Mouse (Mus musculus): ENCODE measurements around the gene Timm8a2. TPM values are rescaled to one million over a fixed set of nuclear protein-coding genes. Genes with fewer than 3 reads are reported as not detected.
A peak's percentile ranks its signal among the peaks of the same experiment; 100 is the strongest.
"Not testable (repeated sequence)": the region's sequence is repeated elsewhere in the genome, so short reads cannot be mapped to it uniquely, and the experiment has no call there.

Timm8a2 gene
- polyA plus RNA-seq, 1 experiment from 2014 or later, result not detected

- Histone ChIP-seq H3K4me2 (no peak overlapping the region), H3K9me3 (no peaks in the 10 kb centered on the region), H3K27ac (replicated peaks) (no peak overlapping the region), H3K4me1 (peaks cover 5% of the 10 kb centered on the region; the same call in 1 of the 2 replicates), H3K9ac (no peak overlapping the region), H3K36me3 (no peaks in the 10 kb centered on the region), H3K4me3 (no peak overlapping the region), H3K27me3 (replicated peaks) (peaks cover 75% of the 10 kb centered on the region)
- WGBS, result 82% methylated on average over 6 of the region's 6 CpGs
- no peak for ATAC-seq (ENCODE audit: extremely low read depth, insufficient number of reproducible peaks, low FRiP score, low TSS enrichment)
These were observed 26.9 kb downstream of the Timm8a2 start for GRCm38 (mm10) chr14:122061376-122061775.

- H3K27me3 ChIP-seq (replicated peaks), result peaks cover 75% of the 10 kb centered on the region
- H3K4me1 ChIP-seq, result peaks cover 5% of the 10 kb centered on the region; the same call in 1 of the 2 replicates
- no peak overlapping the region for H3K27ac ChIP-seq (replicated peaks)
- H3K36me3 ChIP-seq, result no peaks in the 10 kb centered on the region
- H3K9ac ChIP-seq, result no peak overlapping the region
- no peak overlapping the region for H3K4me2 ChIP-seq
- no peak for ATAC-seq (ENCODE audit: extremely low read depth, insufficient number of reproducible peaks, low FRiP score, low TSS enrichment)
- no peak overlapping the region for H3K4me3 ChIP-seq
- 71% methylated on average over 10 of the region's 10 CpGs for WGBS
- no peaks in the 10 kb centered on the region for H3K9me3 ChIP-seq
These were observed 28.1 kb downstream of the Timm8a2 start for GRCm38 (mm10) chr14:122062411-122063090.

GRCm38 (mm10) chr14:122063599-122063998 is 29.1 kb downstream of the Timm8a2 start:
- peaks cover 13% of the 10 kb centered on the region for H3K4me1 ChIP-seq
- H3K4me2 ChIP-seq, result no peak overlapping the region
- H3K27me3 ChIP-seq (replicated peaks), result peaks cover 72% of the 10 kb centered on the region
- H3K36me3 ChIP-seq, result no peaks in the 10 kb centered on the region
- H3K9ac ChIP-seq, result no peak overlapping the region
- H3K9me3 ChIP-seq, result no peaks in the 10 kb centered on the region
- ATAC-seq (ENCODE audit: extremely low read depth, insufficient number of reproducible peaks, low FRiP score, low TSS enrichment), result no peak
- WGBS, result 73% methylated on average over 5 of the region's 5 CpGs
- no peak overlapping the region for H3K27ac ChIP-seq (replicated peaks)
- H3K4me3 ChIP-seq, result no peak overlapping the region

GRCm38 (mm10) chr14:122064519-122064918 is 30.0 kb downstream of the Timm8a2 start:
- no peak overlapping the region for H3K27ac ChIP-seq (replicated peaks)
- WGBS, result 4% methylated on average over 2 of the region's 2 CpGs
- H3K36me3 ChIP-seq, result no peaks in the 10 kb centered on the region
- H3K9me3 ChIP-seq, result no peaks in the 10 kb centered on the region
- no peak overlapping the region for H3K9ac ChIP-seq
- peaks cover 23% of the 10 kb centered on the region for H3K4me1 ChIP-seq
- H3K4me3 ChIP-seq, result no peak overlapping the region
- peaks cover 66% of the 10 kb centered on the region for H3K27me3 ChIP-seq (replicated peaks)
- H3K4me2 ChIP-seq, result no peak overlapping the region
- no peak for ATAC-seq (ENCODE audit: extremely low read depth, insufficient number of reproducible peaks, low FRiP score, low TSS enrichment)

- Histone ChIP-seq H3K36me3 (no peaks in the 10 kb centered on the region), H3K4me3 (no peak overlapping the region), H3K4me1 (peaks cover 27% of the 10 kb centered on the region), H3K9ac (no peak overlapping the region), H3K4me2 (no peak overlapping the region), H3K27me3 (replicated peaks) (peaks cover 83% of the 10 kb centered on the region), H3K9me3 (no peaks in the 10 kb centered on the region), H3K27ac (replicated peaks) (no peak overlapping the region)
- 57% methylated on average over 4 of the region's 4 CpGs for WGBS
- no peak for ATAC-seq (ENCODE audit: extremely low read depth, insufficient number of reproducible peaks, low FRiP score, low TSS enrichment)
These were observed 31.8 kb downstream of the Timm8a2 start for GRCm38 (mm10) chr14:122066243-122066642.

- not testable (repeated sequence) for H3K9me3 ChIP-seq; H3K4me2 ChIP-seq; H3K27ac ChIP-seq (replicated peaks); ATAC-seq (ENCODE audit: extremely low read depth, insufficient number of reproducible peaks, low FRiP score, low TSS enrichment); H3K36me3 ChIP-seq; H3K9ac ChIP-seq; H3K4me3 ChIP-seq
- Histone ChIP-seq H3K27me3 (replicated peaks) (peaks cover 84% of the 10 kb centered on the region), H3K4me1 (peaks cover 27% of the 10 kb centered on the region)
- 67% methylated on average over 3 of the region's 3 CpGs for WGBS
These were observed 33.6 kb downstream of the Timm8a2 start for GRCm38 (mm10) chr14:122068036-122068435.

GRCm38 (mm10) chr14:122068801-122069695 is 34.6 kb downstream of the Timm8a2 start:
- H3K4me1 ChIP-seq, result peaks cover 27% of the 10 kb centered on the region
- no peaks in the 10 kb centered on the region for H3K9me3 ChIP-seq
- no peak overlapping the region for H3K9ac ChIP-seq
- peak; percentile 74; the same call in 1 of the 2 replicates for ATAC-seq (ENCODE audit: extremely low read depth, insufficient number of reproducible peaks, low FRiP score, low TSS enrichment)
- H3K27me3 ChIP-seq (replicated peaks), result peaks cover 84% of the 10 kb centered on the region
- H3K27ac ChIP-seq (replicated peaks), result peak overlapping the region; percentile 54
- WGBS, result 14% methylated on average over 11 of the region's 11 CpGs
- H3K4me3 ChIP-seq, result 0 out of 2 replicates have a peak overlapping the region, but pooled peaks have one; percentile 4
- H3K36me3 ChIP-seq, result no peaks in the 10 kb centered on the region
- H3K4me2 ChIP-seq, result peak overlapping the region; percentile 48

- Histone ChIP-seq H3K36me3 (no peaks in the 10 kb centered on the region), H3K27me3 (replicated peaks) (peaks cover 85% of the 10 kb centered on the region), H3K4me2 (no peak overlapping the region), H3K4me3 (no peak overlapping the region), H3K27ac (replicated peaks) (no peak overlapping the region), H3K9me3 (no peaks in the 10 kb centered on the region), H3K9ac (no peak overlapping the region), H3K4me1 (peaks cover 27% of the 10 kb centered on the region)
- no peak for ATAC-seq (ENCODE audit: extremely low read depth, insufficient number of reproducible peaks, low FRiP score, low TSS enrichment)
- WGBS, result 67% methylated on average over 3 of the region's 3 CpGs
These were observed 35.5 kb downstream of the Timm8a2 start for GRCm38 (mm10) chr14:122069948-122070347.

GRCm38 (mm10) chr14:122073422-122073821 is 38.9 kb downstream of the Timm8a2 start:
- Histone ChIP-seq H3K4me1 (peaks cover 31% of the 10 kb centered on the region), H3K27me3 (replicated peaks) (peaks cover 88% of the 10 kb centered on the region), H3K4me2 (no peak overlapping the region), H3K9me3 (no peaks in the 10 kb centered on the region), H3K36me3 (no peaks in the 10 kb centered on the region), H3K9ac (no peak overlapping the region), H3K27ac (replicated peaks) (no peak overlapping the region), H3K4me3 (no peak overlapping the region)
- WGBS, result 85% methylated on average over 5 of the region's 5 CpGs
- no peak for ATAC-seq (ENCODE audit: extremely low read depth, insufficient number of reproducible peaks, low FRiP score, low TSS enrichment)

- H3K4me2 ChIP-seq, result no peak overlapping the region
- H3K9ac ChIP-seq, result no peak overlapping the region
- H3K36me3 ChIP-seq, result no peaks in the 10 kb centered on the region
- H3K27ac ChIP-seq (replicated peaks), result no peak overlapping the region
- WGBS, result 65% methylated on average over 10 of the region's 10 CpGs
- H3K27me3 ChIP-seq (replicated peaks), result peaks cover 90% of the 10 kb centered on the region
- peaks cover 21% of the 10 kb centered on the region for H3K4me1 ChIP-seq
- H3K9me3 ChIP-seq, result no peaks in the 10 kb centered on the region
- no peak overlapping the region for H3K4me3 ChIP-seq
- ATAC-seq (ENCODE audit: extremely low read depth, insufficient number of reproducible peaks, low FRiP score, low TSS enrichment), result no peak
These were observed 39.9 kb downstream of the Timm8a2 start for GRCm38 (mm10) chr14:122074360-122074759.

GRCm38 (mm10) chr14:122075485-122076200 is 41.2 kb downstream of the Timm8a2 start:
- H3K27me3 ChIP-seq (replicated peaks), result peaks cover 81% of the 10 kb centered on the region
- H3K9me3 ChIP-seq, result no peaks in the 10 kb centered on the region
- H3K4me2 ChIP-seq, result no peak overlapping the region
- WGBS, result 67% methylated on average over 21 of the region's 21 CpGs
- H3K4me1 ChIP-seq, result peaks cover 10% of the 10 kb centered on the region
- 0 out of 2 replicates have a peak overlapping the region, but pooled peaks have one; percentile 12 for H3K27ac ChIP-seq (replicated peaks)
- H3K36me3 ChIP-seq, result no peaks in the 10 kb centered on the region
- no peak for ATAC-seq (ENCODE audit: extremely low read depth, insufficient number of reproducible peaks, low FRiP score, low TSS enrichment)
- H3K4me3 ChIP-seq, result no peak overlapping the region
- H3K9ac ChIP-seq, result no peak overlapping the region

All from heart, embryonic 13.5 days (tissue).